Mouse (Mus musculus) Patski (cell line): ENCODE results near the gene Tuba1c. TPM values are rescaled to one million over a fixed set of nuclear protein-coding genes. Genes with fewer than 3 reads are reported as not detected.

ENCODE experiments used
- ATAC-seq: fragments of 100-300 bp; one replicate; pipeline ENCODE4 v1.8.0; 2021
- CTCF ChIA-PET: fragments of 350-600 bp; sonication (Branson Sonifier 250); formaldehyde crosslinking; loops from one replicate; lab custom pipeline; 2022; ENCODE audit warnings: inconsistent platforms; lab: Charles Lee
- POLR2A ChIA-PET: fragments of 350-600 bp; sonication (Branson Sonifier 250); formaldehyde crosslinking; loops from one replicate; lab custom pipeline; 2022; ENCODE audit warnings: antibody characterized with exemption, inconsistent platforms; lab: Charles Lee
- DNase-seq: peaks from one replicate; pipeline ENCODE4 v3.0.0-alpha.2; 2011; ENCODE audit warnings: low read depth, low spot score
- H3K27me3 ChIP-seq: fragments of 371-371 bp; one replicate; pipeline ENCODE4 v1.5.1; 2021
- CTCF ChIP-seq: fragments of 100-300 bp; IDR thresholded peaks from one replicate; pipeline ENCODE4 v1.5.1; 2021
- in situ Hi-C: fragments of 300-500 bp; cut with MboI; formaldehyde crosslinking; loops from 3 replicates; pipeline ENCODE4 v1.11.1; 2018; ENCODE audit warnings: low pct_unique_long_range_greater_than_20kb, mixed read lengths
- polyA plus RNA-seq: library from polyadenylated mRNA; unstranded; gene quantifications from one replicate; pipeline ENCODE4 v1.2.3, GENCODE M21; 2021

The Tuba1c gene
- polyA plus RNA-seq, 1 experiment from 2014 or later, result 210 TPM

- TF ChIP-seq CTCF, result peak; percentile 80
- POLR2A ChIA-PET, result no interaction called here
- ATAC-seq (no peak), DNase-seq (no peak)
- H3K27me3 ChIP-seq, result no peaks in the 10 kb centered on the region
- CTCF ChIA-PET, result interaction anchor here (0.8 to 5.5 kb wide), 21 partner anchors 8 to 88 kb away, joined by 3 to 37 read pairs (median 5); no protein-coding TSS in a partner anchor
- in situ Hi-C loops, result no loop called here
Observed at GRCm38 (mm10) chr15:99026259-99026658, 3.4 kb upstream of the Tuba1c start.

GRCm38 (mm10) chr15:99027116-99027515 is 2.6 kb upstream of the Tuba1c start:
- CTCF ChIA-PET, result interaction anchor here (1.1 to 5.5 kb wide), 11 partner anchors 10 to 87 kb away, joined by 3 to 37 read pairs (median 6); no protein-coding TSS in a partner anchor
- H3K27me3 ChIP-seq, result no peaks in the 10 kb centered on the region
- TF ChIP-seq CTCF, result no peak
- ATAC-seq (no peak), DNase-seq (no peak)
- in situ Hi-C loops, result no loop called here
- POLR2A ChIA-PET, result no interaction called here

GRCm38 (mm10) chr15:99028874-99029458 is 725 bp upstream of the Tuba1c start:
- ATAC-seq, result no peak
- DNase-seq, result no peak
- ChIA-PET POLR2A (interaction anchor here (0.6 to 6.5 kb wide), 4 partner anchors 12 to 490 kb away, joined by 3 to 46 read pairs (median 3); partner anchors contain the start of gene Prkag1), CTCF (interaction anchor here (1.1 to 5.5 kb wide), 4 partner anchors 12 to 84 kb away, joined by 3 to 37 read pairs (median 15); no protein-coding TSS in a partner anchor)
- no peak for TF ChIP-seq CTCF
- no peaks in the 10 kb centered on the region for H3K27me3 ChIP-seq
- in situ Hi-C loops, result no loop called here

GRCm38 (mm10) chr15:99030585-99031387 is 1.1 kb downstream of the Tuba1c start:
- ChIA-PET POLR2A (interaction anchor here (0.8 to 6.5 kb wide), 3 partner anchors 11 to 460 kb away, joined by 3 to 46 read pairs (median 3); partner anchors contain the start of genes 4930415O20Rik, Ccnt1 and Gm49450), CTCF (interaction anchor here (1.0 to 4.1 kb wide), 5 partner anchors 10 to 30 kb away, joined by 3 to 27 read pairs (median 4); no protein-coding TSS in a partner anchor)
- H3K27me3 ChIP-seq, result no peaks in the 10 kb centered on the region
- DNase-seq (no peak), ATAC-seq (peak; percentile 33)
- in situ Hi-C loops, result no loop called here
- no peak for TF ChIP-seq CTCF

GRCm38 (mm10) chr15:99031388-99031675 is 1.6 kb downstream of the Tuba1c start:
- CTCF ChIA-PET, result interaction anchor here (1.0 to 4.1 kb wide), 6 partner anchors 9 to 38 kb away, joined by 3 to 27 read pairs (median 4); no protein-coding TSS in a partner anchor
- in situ Hi-C loops, result no loop called here
- POLR2A ChIA-PET, result interaction anchor here (0.8 to 6.5 kb wide), 2 partner anchors 10 to 461 kb away, joined by 3 to 46 read pairs; partner anchors contain the start of genes 4930415O20Rik and Ccnt1
- H3K27me3 ChIP-seq, result no peaks in the 10 kb centered on the region
- no peak for ATAC-seq
- TF ChIP-seq CTCF, result no peak
- no peak for DNase-seq

- CTCF ChIA-PET, result interaction anchor here (0.8 to 4.1 kb wide), 6 partner anchors 9 to 68 kb away, joined by 3 to 27 read pairs (median 3); no protein-coding TSS in a partner anchor
- in situ Hi-C loops, result no loop called here
- no peaks in the 10 kb centered on the region for H3K27me3 ChIP-seq
Observed at GRCm38 (mm10) chr15:99032041-99032725, 2.5 kb downstream of the Tuba1c start.

GRCm38 (mm10) chr15:99032726-99033250 is 3.1 kb downstream of the Tuba1c start:
- ATAC-seq (no peak), DNase-seq (no peak)
- no peaks in the 10 kb centered on the region for H3K27me3 ChIP-seq
- in situ Hi-C loops, result no loop called here
- ChIA-PET CTCF (interaction anchor here (0.8 to 4.1 kb wide), 6 partner anchors 8 to 67 kb away, joined by 3 to 27 read pairs (median 3); no protein-coding TSS in a partner anchor), POLR2A (interaction anchor here (0.5 to 6.5 kb wide), 5 partner anchors 9 to 202 kb away, joined by 3 to 46 read pairs (median 3); partner anchors contain the start of genes Gm49450 and Tuba1a)
- no peak for TF ChIP-seq CTCF

More at GRCm38 (mm10) chr15:99032041-99032725, 2.5 kb downstream of the Tuba1c start:
- DNase-seq (no peak), ATAC-seq (no peak)
- TF ChIP-seq CTCF, result no peak
- POLR2A ChIA-PET, result interaction anchor here (0.5 to 6.5 kb wide), 6 partner anchors 9 to 201 kb away, joined by 3 to 46 read pairs (median 3); partner anchors contain the start of genes Gm49450 and Tuba1a

- in situ Hi-C loops, result no loop called here
- ChIA-PET POLR2A (interaction anchor here (0.7 to 6.5 kb wide), 2 partner anchors 8 to 64 kb away, joined by 3 to 46 read pairs; no protein-coding TSS in a partner anchor), CTCF (interaction anchor here (1.9 kb wide), 1 partner anchor 8 kb away, joined by 8 read pairs; no protein-coding TSS in a partner anchor)
- no peak for TF ChIP-seq CTCF
- H3K27me3 ChIP-seq, result no peaks in the 10 kb centered on the region
- no peak for ATAC-seq
- DNase-seq, result peak; percentile 83
Observed at GRCm38 (mm10) chr15:99033498-99034270, 4.0 kb downstream of the Tuba1c start.

- no peaks in the 10 kb centered on the region for H3K27me3 ChIP-seq
- DNase-seq, result no peak
- ChIA-PET POLR2A (no interaction called here), CTCF (interaction anchor here (0.8 to 1.0 kb wide), 2 partner anchors 11 to 14 kb away, joined by 4 to 6 read pairs; no protein-coding TSS in a partner anchor)
- no peak for ATAC-seq
- no peak for TF ChIP-seq CTCF
- in situ Hi-C loops, result no loop called here
Observed at GRCm38 (mm10) chr15:99035431-99035830, 5.7 kb downstream of the Tuba1c start.
